Mouse (Mus musculus) layer of hippocampus, adult 11-12 months (tissue): ENCODE measurements at regions not wholly inside any gene's neighbourhood (a gene's known extent, or its start where the extent isn't known, plus 50 kb on each side); places are given as distances from the start of the nearest gene placed in this dataset.

Source experiments
- DNase-seq: peaks from one replicate; pipeline ENCODE4 v3.0.0; 2022; ENCODE audit warnings: low spot score

GRCm38 (mm10) chr17:4804013-4804412 lies 190.1 kb upstream of the Arid1b start:
- no peak for DNase-seq

- no peak for DNase-seq
Observed at GRCm38 (mm10) chr17:4806051-4806450, 188.1 kb upstream of the Arid1b start.

GRCm38 (mm10) chr17:4808926-4809325 lies 185.2 kb upstream of the Arid1b start:
- no peak for DNase-seq

- no peak for DNase-seq
Observed at GRCm38 (mm10) chr17:4813232-4813631, 180.9 kb upstream of the Arid1b start.

- no peak for DNase-seq
Observed at GRCm38 (mm10) chr17:4813666-4814065, 180.5 kb upstream of the Arid1b start.

GRCm38 (mm10) chr17:4825221-4825895 lies 168.8 kb upstream of the Arid1b start:
- no peak for DNase-seq

- DNase-seq: peak; percentile 19
Observed at GRCm38 (mm10) chr17:4834065-4834464, 160.1 kb upstream of the Arid1b start.

- DNase-seq: peak; percentile 7
Observed at GRCm38 (mm10) chr17:4834571-4834970, 159.6 kb upstream of the Arid1b start.

- peak; percentile 15 for DNase-seq
Observed at GRCm38 (mm10) chr17:4835065-4835705, 158.9 kb upstream of the Arid1b start.

GRCm38 (mm10) chr17:4840123-4840522 lies 154.0 kb upstream of the Arid1b start:
- DNase-seq: no peak

GRCm38 (mm10) chr17:4858304-4858703 lies 135.8 kb upstream of the Arid1b start:
- DNase-seq: no peak

GRCm38 (mm10) chr17:4864901-4865300 lies 129.2 kb upstream of the Arid1b start:
- DNase-seq: no peak

- DNase-seq: peak; percentile 16
Observed at GRCm38 (mm10) chr17:4865621-4866020, 128.5 kb upstream of the Arid1b start.

GRCm38 (mm10) chr17:4866026-4866896 lies 127.9 kb upstream of the Arid1b start:
- no peak for DNase-seq

- no peak for DNase-seq
Observed at GRCm38 (mm10) chr17:4867083-4867482, 127.0 kb upstream of the Arid1b start.

- DNase-seq: no peak
Observed at GRCm38 (mm10) chr17:4867754-4868445, 126.2 kb upstream of the Arid1b start.

GRCm38 (mm10) chr17:4868446-4868825 lies 125.7 kb upstream of the Arid1b start:
- no peak for DNase-seq

- DNase-seq: no peak
Observed at GRCm38 (mm10) chr17:4868861-4869260, 125.3 kb upstream of the Arid1b start.

- no peak for DNase-seq
Observed at GRCm38 (mm10) chr17:4871267-4871666, 122.9 kb upstream of the Arid1b start.

- DNase-seq: no peak
Observed at GRCm38 (mm10) chr17:4874459-4874858, 119.7 kb upstream of the Arid1b start.

GRCm38 (mm10) chr17:4875086-4876046 lies 118.8 kb upstream of the Arid1b start:
- no peak for DNase-seq
